Mouse (Mus musculus) cerebellum, adult 9-10 months (tissue): ENCODE measurements around the gene Fsd1.

Experiments
- DNase-seq: peaks from one replicate; pipeline ENCODE4 v3.0.0; 2022

The Fsd1 gene

GRCm38 (mm10) chr17:56032127-56032733, 45.9 kb downstream of the Fsd1 start:
- DNase-seq, result peak; percentile 33

GRCm38 (mm10) chr17:56032831-56033230, 46.5 kb downstream of the Fsd1 start:
- DNase-seq, result no peak

- DNase-seq, result peak; percentile 35
Observed at GRCm38 (mm10) chr17:56034040-56034725, 47.9 kb downstream of the Fsd1 start.

GRCm38 (mm10) chr17:56034726-56035100, 48.4 kb downstream of the Fsd1 start:
- DNase-seq, result no peak

GRCm38 (mm10) chr17:56035216-56035615, 48.9 kb downstream of the Fsd1 start:
- DNase-seq, result no peak

- peak; percentile 100 for DNase-seq
Observed at GRCm38 (mm10) chr17:56036176-56036900, 50.0 kb downstream of the Fsd1 start, which contains the start of gene Sh3gl1. Sh3gl1 (minus strand) TSS chr17:56036635.

GRCm38 (mm10) chr17:56036901-56037287, 50.6 kb downstream of the Fsd1 start:
- DNase-seq, result no peak

- peak; percentile 65 for DNase-seq
Observed at GRCm38 (mm10) chr17:56038583-56039261, 52.4 kb downstream of the Fsd1 start.

GRCm38 (mm10) chr17:56039345-56039744, 53.0 kb downstream of the Fsd1 start:
- no peak for DNase-seq

GRCm38 (mm10) chr17:56040030-56040856, 53.9 kb downstream of the Fsd1 start, which contains the start of gene Chaf1a:
Chaf1a (plus strand) TSS chr17:56040439.
- peak; percentile 97 for DNase-seq

GRCm38 (mm10) chr17:56040857-56041163, 54.5 kb downstream of the Fsd1 start:
- no peak for DNase-seq
